Mouse (Mus musculus) lung, embryonic 14.5 days (tissue): ENCODE results near the gene Ssxb5. TPM values are rescaled to one million over a fixed set of nuclear protein-coding genes. Genes with fewer than 3 reads are reported as not detected.
A peak's percentile ranks its signal among the peaks of the same experiment; 100 is the strongest.
"Not testable (repeated sequence)": the region's sequence is repeated elsewhere in the genome, so short reads cannot be mapped to it uniquely, and the experiment has no call there.

Experiments used
- ATAC-seq: fragments of 200-750 bp; cut with Nextera tagmentation; 2 replicates; pipeline ENCODE4 v1.8.0; 2017; ENCODE audit warnings: mild to moderate bottlenecking, moderate TSS enrichment, moderate library complexity; ENCODE audit not compliant: insufficient read depth
- DNase-seq: peaks from one replicate; pipeline ENCODE4 v3.0.0-alpha.2; 2015
- H3K27ac ChIP-seq: fragments of 300-500 bp; sonication (generic); 2 replicates; pipeline ENCODE4 v1.5.1; 2014; ENCODE audit warnings: low read depth, mild to moderate bottlenecking, moderate library complexity
- H3K27me3 ChIP-seq: fragments of 300-500 bp; sonication (generic); 2 replicates; pipeline ENCODE4 v1.6.1; 2014; ENCODE audit warnings: low read length, control low read depth; ENCODE audit not compliant: insufficient read depth
- H3K36me3 ChIP-seq: fragments of 300-500 bp; sonication (generic); 2 replicates; pipeline ENCODE4 v1.6.1; 2014; ENCODE audit warnings: control low read depth; ENCODE audit not compliant: insufficient read depth
- H3K4me1 ChIP-seq: fragments of 300-500 bp; sonication (generic); 2 replicates; pipeline ENCODE4 v1.6.1; 2014; ENCODE audit warnings: antibody characterized with exemption, control low read depth; ENCODE audit not compliant: insufficient read depth
- H3K4me2 ChIP-seq: fragments of 300-500 bp; sonication (generic); 2 replicates; pipeline ENCODE4 v1.6.1; 2014; ENCODE audit warnings: mild to moderate bottlenecking
- H3K4me3 ChIP-seq: fragments of 300-500 bp; sonication (generic); 2 replicates; pipeline ENCODE4 v1.5.1; 2014; ENCODE audit warnings: low read depth, low read length
- H3K9ac ChIP-seq: fragments of 300-500 bp; sonication (generic); 2 replicates; pipeline ENCODE4 v1.6.1; 2014
- H3K9me3 ChIP-seq: fragments of 300-500 bp; sonication (generic); 2 replicates; pipeline ENCODE4 v1.6.1; 2016; ENCODE audit warnings: low read depth, low read length, control low read depth
- CTCF ChIP-seq: IDR thresholded peaks from 2 replicates; pipeline ENCODE4 v1.5.1; 2016; ENCODE audit warnings: antibody characterized with exemption, low read depth
- WGBS: fragments of 180-500 bp; shearing (Covaris S2); extraction: QIAGEN DNeasy Blood & Tissue Kit; methylation state at CpG from one replicate; pipeline ENCODE4 v1.1.7; 2014; 5-methylcytosine and 5-hydroxymethylcytosine counted together
- polyA plus RNA-seq: library from polyadenylated mRNA; unstranded; fragments of >200 nt; fragmentation: Nextera tagmentation; extraction: Ambion mirVana; gene quantifications from 2 replicates; pipeline ENCODE4 v1.2.1, GENCODE M21; 2014

Ssxb5 gene
- polyA plus RNA-seq, result not detected in 2 replicates

GRCm38 (mm10) chrX:8803391-8803790 is at the start of gene Ssxb5:
Gene Ssxb5 (plus strand): TSS chrX:8803691.
- H3K36me3 ChIP-seq, H3K9me3 ChIP-seq, H3K4me3 ChIP-seq, H3K4me2 ChIP-seq, H3K27me3 ChIP-seq, H3K4me1 ChIP-seq, H3K27ac ChIP-seq, DNase-seq, H3K9ac ChIP-seq, ATAC-seq: not testable (repeated sequence)
- 73% methylated on average over 4 of the region's 4 CpGs for WGBS

- TF ChIP-seq CTCF, result peak; percentile 63
- Histone ChIP-seq H3K36me3 (no peaks in the 10 kb centered on the region), H3K9ac (no peak overlapping the region), H3K4me3 (no peak overlapping the region), H3K4me2 (no peak overlapping the region), H3K27me3 (no peaks in the 10 kb centered on the region), H3K27ac (no peak overlapping the region), H3K9me3 (no peaks in the 10 kb centered on the region), H3K4me1 (no peaks in the 10 kb centered on the region)
- ATAC-seq (no peak), DNase-seq (peak; percentile 72)
Observed at GRCm38 (mm10) chrX:8832043-8832442, 28.6 kb downstream of the Ssxb5 start.

DNA sequence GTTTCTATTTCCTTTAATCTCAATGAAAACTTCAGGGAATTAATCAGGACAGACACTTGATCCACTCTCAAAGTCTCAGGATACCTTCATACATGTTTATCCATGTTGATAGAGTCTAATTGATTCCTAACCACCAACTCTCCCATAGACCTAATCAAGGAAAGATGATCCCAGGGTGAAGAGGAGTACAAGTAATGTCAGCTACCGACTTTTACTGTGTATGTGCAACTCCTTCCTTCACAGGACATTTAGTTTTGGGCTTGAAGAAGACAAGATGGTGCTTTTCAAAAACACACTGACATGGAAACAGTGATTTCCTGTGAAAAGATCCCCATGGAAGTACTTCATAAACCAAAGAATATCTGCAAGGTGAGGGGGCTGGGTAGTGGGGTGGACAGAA is 40.2 kb downstream of the Ssxb5 start, which contains the start of gene Gm6592:
Gene Gm6592, plus strand, starts transcription at position 301 of the 400 bp plus-strand sequence.
- Histone ChIP-seq H3K27ac (no peak within 1 kb of the TSS), H3K4me1 (no peaks in the 10 kb centered on the region), H3K9me3 (no peaks in the 10 kb centered on the region), H3K9ac (no peak within 1 kb of the TSS), H3K27me3 (no peaks in the 10 kb centered on the region), H3K36me3 (no peaks in the 10 kb centered on the region), H3K4me3 (no peak within 1 kb of the TSS), H3K4me2 (no peak within 1 kb of the TSS)
- no peak for TF ChIP-seq CTCF
- 74% methylated on average over 1 of the region's 1 CpGs for WGBS
- ATAC-seq (no peak), DNase-seq (no peak)

DNA sequence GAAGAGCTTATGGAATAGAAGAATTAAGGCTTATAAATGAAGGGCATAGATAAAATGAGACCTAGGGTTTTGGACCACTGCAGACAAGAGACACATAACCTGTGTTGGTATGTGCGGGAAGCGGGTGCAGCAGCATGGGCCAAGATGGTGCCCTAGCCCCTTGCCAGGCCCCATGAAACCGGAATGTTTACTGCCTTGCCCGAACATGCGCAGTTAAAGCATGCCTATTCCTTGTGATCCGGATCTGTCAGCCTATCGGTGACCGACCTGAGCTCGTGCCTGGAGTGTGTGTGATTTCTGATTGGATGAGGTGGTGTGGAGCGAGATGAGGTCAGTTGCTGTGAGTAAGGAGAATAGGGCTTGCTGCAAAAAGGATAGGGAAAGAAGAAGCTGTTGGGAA is 49.0 kb downstream of the Ssxb5 start:
- no peak for DNase-seq

More for the DNA sequence above, 49.0 kb downstream of the Ssxb5 start:
- 86% methylated on average over 10 of the region's 10 CpGs for WGBS
- Histone ChIP-seq H3K36me3 (no peaks in the 10 kb centered on the region), H3K27me3 (no peaks in the 10 kb centered on the region), H3K27ac (no peak overlapping the region), H3K4me1 (no peaks in the 10 kb centered on the region), H3K9me3 (no peaks in the 10 kb centered on the region), H3K4me2 (no peak overlapping the region), H3K9ac (no peak overlapping the region), H3K4me3 (no peak overlapping the region)
- no peak for TF ChIP-seq CTCF
- ATAC-seq, result no peak

Other genes with a start within 250 kb of the Ssxb5 start
- not detected in 2 replicates for gene Ssxb3, start 211.9 kb upstream of the Ssxb5 start, polyA plus RNA-seq
- not detected in 2 replicates for gene Ssxb8, start 112.8 kb upstream of the Ssxb5 start, polyA plus RNA-seq
- gene Ssx9, start 55.3 kb upstream of the Ssxb5 start, polyA plus RNA-seq, result not detected in 2 replicates
- gene Gm6592, start 40.3 kb downstream of the Ssxb5 start, polyA plus RNA-seq, result not detected in 2 replicates
- gene Gm5751, start 70.6 kb downstream of the Ssxb5 start, polyA plus RNA-seq, result not detected in 2 replicates
- 6.5 and 7.0 TPM in 2 replicates for gene B630019K06Rik, start 88.7 kb downstream of the Ssxb5 start, polyA plus RNA-seq
- not detected in 2 replicates for gene Fthl17b, start 159.3 kb downstream of the Ssxb5 start, polyA plus RNA-seq
- not detected in 2 replicates for gene Fthl17c, start 172.9 kb downstream of the Ssxb5 start, polyA plus RNA-seq
- not detected in 2 replicates for gene Fthl17d, start 183.1 kb downstream of the Ssxb5 start, polyA plus RNA-seq
- gene Fthl17e, start 229.8 kb downstream of the Ssxb5 start, polyA plus RNA-seq, result not detected in 2 replicates